Mouse (Mus musculus) forebrain, embryonic 10.5 days (tissue): ENCODE measurements around the gene Grin2c. TPM values are rescaled to one million over a fixed set of nuclear protein-coding genes. Genes with fewer than 3 reads are reported as not detected.
A peak's percentile ranks its signal among the peaks of the same experiment; 100 is the strongest.

ENCODE experiments used
- DNase-seq: peaks from one replicate; pipeline ENCODE4 v3.0.0-alpha.2; 2017; ENCODE audit warnings: low spot score; ENCODE audit errors: extremely low spot score
- H3K27ac ChIP-seq: fragments of 300-500 bp; sonication (generic); 2 replicates; pipeline ENCODE4 v1.5.1; 2016; ENCODE audit warnings: mild to moderate bottlenecking
- H3K27me3 ChIP-seq: fragments of 300-500 bp; sonication (generic); 2 replicates; pipeline ENCODE4 v1.6.1; 2016; ENCODE audit warnings: mild to moderate bottlenecking; ENCODE audit not compliant: poor library complexity, severe bottlenecking
- H3K36me3 ChIP-seq: fragments of 300-500 bp; sonication (generic); replicated peaks from 2 replicates; pipeline ENCODE4 v1.6.1; 2016; ENCODE audit warnings: mild to moderate bottlenecking, moderate library complexity
- H3K4me1 ChIP-seq: fragments of 300-500 bp; sonication (generic); 2 replicates; pipeline ENCODE4 v1.6.1; 2016
- H3K4me3 ChIP-seq: fragments of 300-500 bp; sonication (generic); 2 replicates; pipeline ENCODE4 v1.5.1; 2016; ENCODE audit warnings: mild to moderate bottlenecking, moderate library complexity
- H3K9me3 ChIP-seq: fragments of 300-500 bp; sonication (generic); 2 replicates; pipeline ENCODE4 v1.6.1; 2016; ENCODE audit warnings: mild to moderate bottlenecking, moderate library complexity
- WGBS: fragments of 180-500 bp; shearing (Covaris S2); methylation state at CpG from one replicate; pipeline ENCODE4 v1.1.7; 2016; 5-methylcytosine and 5-hydroxymethylcytosine counted together
- polyA plus RNA-seq: library from polyadenylated mRNA; unstranded; fragments of >200 nt; fragmentation: Nextera tagmentation; extraction: Ambion mirVana; gene quantifications from 2 replicates; pipeline ENCODE4 v1.2.1, GENCODE M21; 2016

Grin2c gene
- not detected in 2 replicates for polyA plus RNA-seq

DNA sequence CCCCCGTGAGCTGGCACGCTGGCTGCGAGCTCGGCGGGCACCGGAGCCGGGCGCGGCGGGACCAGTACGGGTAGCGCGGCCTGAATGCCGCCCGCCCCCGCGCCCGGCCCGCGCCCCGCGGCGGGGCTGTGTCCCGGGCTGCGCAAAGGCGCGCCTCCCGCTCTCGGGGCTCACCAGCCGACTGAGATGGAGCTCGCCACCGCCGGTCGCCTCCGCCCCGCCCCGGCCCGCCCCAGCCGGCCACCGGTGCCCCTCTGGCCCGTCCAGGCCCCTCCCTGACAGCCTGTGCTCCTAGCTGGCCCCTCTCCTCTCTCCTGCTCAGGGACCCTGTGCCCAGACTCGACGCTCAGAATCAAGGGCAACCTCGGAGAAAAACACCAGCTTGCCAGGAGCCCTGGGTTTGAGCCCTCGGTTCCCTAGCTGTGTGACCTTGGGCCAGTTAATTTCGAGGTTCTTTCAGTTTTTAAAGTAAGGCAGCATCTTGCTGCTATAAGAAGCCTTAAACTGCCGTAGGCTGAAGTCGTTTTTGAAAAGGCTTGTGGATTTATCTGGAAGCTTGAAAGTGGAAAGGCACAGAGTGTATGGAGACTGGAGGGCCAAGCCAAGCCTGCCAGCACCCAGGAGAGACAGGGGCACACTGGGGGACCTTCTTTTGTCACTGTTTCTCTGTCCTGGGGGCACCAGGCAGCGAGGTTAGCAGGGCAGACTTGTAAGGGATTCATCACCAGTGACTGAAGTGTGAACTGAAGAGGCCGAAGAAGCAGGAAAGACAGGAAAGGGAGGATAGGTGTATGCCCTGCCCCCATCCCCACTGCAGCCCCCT lies at the start of gene Grin2c:
Grin2c (minus strand) TSS at position 183 of the 823 bp plus-strand sequence.
- Histone ChIP-seq H3K4me1 (peaks cover 51% of the 10 kb centered on the region), H3K36me3 (peaks cover 23% of the 10 kb centered on the region), H3K4me3 (peak within 1 kb of the TSS; percentile 51), H3K9me3 (no peaks in the 10 kb centered on the region), H3K27ac (no peak within 1 kb of the TSS; the same call in 1 of the 2 replicates), H3K27me3 (peaks cover 81% of the 10 kb centered on the region)
- WGBS, result 6% methylated on average over 50 of the region's 50 CpGs
- DNase-seq, result no peak

DNA sequence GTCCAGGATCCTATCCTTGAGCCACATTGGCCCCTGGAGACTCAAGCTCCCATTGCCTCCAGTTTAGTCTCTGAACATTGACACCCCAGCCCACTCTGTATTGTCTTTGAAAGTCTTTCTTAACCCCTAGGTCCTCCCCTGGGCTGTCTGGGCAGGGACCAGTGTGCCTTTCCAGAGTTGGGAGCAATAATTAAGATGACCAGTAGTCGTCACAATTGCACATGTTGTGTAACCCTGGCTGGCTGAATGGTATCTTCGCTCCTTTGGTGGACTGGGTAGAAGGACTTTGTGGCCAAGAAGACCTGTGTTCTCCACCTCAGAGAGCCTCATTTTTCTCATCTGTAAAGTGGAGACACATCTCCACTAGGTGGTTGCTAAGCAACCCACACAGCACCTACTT lies 47.2 kb upstream of the Grin2c start:
- no peak overlapping the region for H3K4me3 ChIP-seq
- no peak for DNase-seq
- H3K27ac ChIP-seq, result no peak overlapping the region
- 52% methylated on average over 2 of the region's 2 CpGs for WGBS
- no peaks in the 10 kb centered on the region for H3K9me3 ChIP-seq
- peaks cover 13% of the 10 kb centered on the region for H3K4me1 ChIP-seq
- no peaks in the 10 kb centered on the region for H3K36me3 ChIP-seq
- peaks cover 78% of the 10 kb centered on the region for H3K27me3 ChIP-seq

DNA sequence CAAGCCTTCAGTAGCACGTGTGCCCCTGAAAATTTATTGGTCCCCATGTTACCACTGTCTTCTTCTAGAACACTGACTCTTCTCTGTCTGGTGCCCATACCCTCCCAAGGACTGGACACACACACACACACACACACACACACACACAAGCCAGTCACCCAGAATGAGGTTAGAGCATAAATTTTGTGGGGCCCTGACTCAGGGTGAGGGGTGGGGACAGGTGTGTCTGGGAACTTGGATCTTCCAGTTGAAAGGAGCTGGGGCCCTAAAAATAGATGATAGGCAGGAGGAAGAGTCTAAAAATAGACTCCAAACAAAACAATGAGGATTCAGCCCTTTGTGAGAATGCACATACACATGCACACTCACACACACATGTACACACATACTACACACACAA lies 41.7 kb upstream of the Grin2c start:
- Histone ChIP-seq H3K4me1 (peaks cover 17% of the 10 kb centered on the region), H3K27ac (no peak overlapping the region), H3K9me3 (no peaks in the 10 kb centered on the region), H3K27me3 (peaks cover 58% of the 10 kb centered on the region), H3K36me3 (no peaks in the 10 kb centered on the region), H3K4me3 (no peak overlapping the region)
- DNase-seq, result no peak
- WGBS, result 73% methylated on average over 1 of the region's 1 CpGs

DNA sequence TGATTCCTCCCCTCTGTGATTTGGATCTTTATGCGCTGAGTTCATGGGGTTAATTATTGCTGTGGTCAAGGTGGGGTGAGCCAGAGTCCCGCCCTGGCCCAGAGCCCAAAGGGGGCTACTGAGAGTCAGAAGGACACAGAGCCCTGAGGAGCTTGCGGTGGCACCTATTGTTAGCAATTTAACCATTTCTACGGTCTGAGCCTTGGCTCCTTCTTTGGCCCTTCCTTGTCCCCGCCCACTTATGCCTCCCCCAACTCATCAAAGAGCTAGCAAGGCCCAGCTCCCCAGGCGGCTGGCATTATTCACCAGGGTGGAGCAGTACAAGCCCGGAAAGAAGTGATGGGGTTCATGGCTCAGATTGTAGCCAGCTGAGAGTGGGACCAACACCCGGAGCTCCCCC lies 39.8 kb upstream of the Grin2c start, which contains the start of gene Otop2:
Otop2 (plus strand) TSS at position 301 of the 400 bp plus-strand sequence.
- 0 out of 2 replicates have a peak within 1 kb of the TSS, but pooled peaks have one; percentile 22 for H3K27ac ChIP-seq
- no peak for DNase-seq
- WGBS, result 21% methylated on average over 8 of the region's 8 CpGs

DNA sequence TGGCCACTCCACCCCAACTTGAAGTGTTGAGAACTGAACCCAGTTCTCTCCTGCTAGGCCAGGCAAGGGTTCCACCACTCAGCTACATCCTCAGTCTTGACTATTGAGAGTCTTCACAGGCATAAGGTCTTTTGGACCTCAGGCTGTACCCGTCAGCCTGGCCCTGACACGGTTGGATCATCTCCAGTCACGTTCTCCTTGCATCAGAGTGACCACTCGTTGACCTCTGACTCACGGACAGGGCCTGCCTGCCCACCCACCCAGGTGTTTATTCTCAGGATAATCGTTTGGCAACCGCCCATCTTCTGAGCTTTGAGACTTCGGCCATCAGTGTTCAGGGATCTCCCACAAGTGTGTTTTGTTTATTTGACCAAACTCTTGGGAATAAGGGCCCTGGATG lies 36.1 kb upstream of the Grin2c start:
- Histone ChIP-seq H3K27me3 (peaks cover 47% of the 10 kb centered on the region), H3K9me3 (no peaks in the 10 kb centered on the region), H3K36me3 (no peaks in the 10 kb centered on the region), H3K4me3 (no peak overlapping the region), H3K4me1 (peaks cover 17% of the 10 kb centered on the region), H3K27ac (no peak overlapping the region)
- no peak for DNase-seq
- WGBS, result 82% methylated on average over 8 of the region's 8 CpGs

More for the DNA sequence above, 39.8 kb upstream of the Grin2c start, which contains the start of gene Otop2:
- Histone ChIP-seq H3K4me1 (peaks cover 17% of the 10 kb centered on the region), H3K36me3 (no peaks in the 10 kb centered on the region), H3K27me3 (peaks cover 38% of the 10 kb centered on the region), H3K9me3 (no peaks in the 10 kb centered on the region), H3K4me3 (no peak within 1 kb of the TSS)

DNA sequence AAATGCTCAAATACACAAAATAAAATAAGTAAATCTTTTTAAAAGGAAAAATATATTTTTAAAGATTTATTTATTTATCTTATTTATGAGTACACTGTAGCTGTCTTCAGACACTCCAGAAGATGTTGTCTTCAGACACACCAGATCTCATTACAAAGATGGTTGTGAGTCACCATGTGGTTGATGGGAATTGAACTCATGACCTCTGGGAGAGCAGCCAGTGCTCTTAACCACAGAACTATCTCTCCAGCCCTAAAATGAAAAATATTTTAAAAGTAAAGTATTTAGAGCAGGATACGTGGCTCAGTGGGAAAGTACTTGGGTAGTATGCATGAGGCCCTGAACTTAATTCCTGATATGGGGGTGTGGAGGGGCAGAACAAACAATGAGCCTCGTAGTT lies 34.3 kb upstream of the Grin2c start:
- WGBS, result 95% methylated on average over 2 of the region's 2 CpGs
- no peaks in the 10 kb centered on the region for H3K9me3 ChIP-seq
- H3K4me1 ChIP-seq, result peaks cover 21% of the 10 kb centered on the region
- no peaks in the 10 kb centered on the region for H3K36me3 ChIP-seq
- H3K27me3 ChIP-seq, result peaks cover 47% of the 10 kb centered on the region
- no peak overlapping the region for H3K27ac ChIP-seq
- no peak overlapping the region for H3K4me3 ChIP-seq
- DNase-seq, result no peak

DNA sequence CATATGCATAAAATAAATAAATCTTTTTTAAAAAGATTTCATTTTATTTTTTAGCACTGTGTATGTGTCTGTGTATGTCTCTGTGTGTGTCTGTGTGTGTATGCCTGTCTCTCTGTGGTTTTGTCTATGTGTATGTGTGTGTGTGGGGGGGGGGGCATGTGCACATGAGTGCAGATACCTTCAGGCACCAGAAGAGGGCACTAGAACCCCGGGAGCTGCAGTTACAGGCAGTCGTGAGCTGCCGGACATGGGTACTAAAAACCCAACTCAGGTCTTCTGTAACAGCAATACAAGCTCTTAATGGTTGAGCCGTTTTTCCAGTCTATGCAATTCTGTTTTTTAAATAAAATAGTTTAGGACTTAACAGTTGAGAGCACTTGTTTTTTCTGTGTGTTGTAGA lies 33.7 kb upstream of the Grin2c start:
- no peak for DNase-seq
- Histone ChIP-seq H3K36me3 (no peaks in the 10 kb centered on the region), H3K27ac (no peak overlapping the region), H3K9me3 (no peaks in the 10 kb centered on the region), H3K4me3 (no peak overlapping the region), H3K27me3 (peaks cover 47% of the 10 kb centered on the region), H3K4me1 (peaks cover 16% of the 10 kb centered on the region)
- 76% methylated on average over 4 of the region's 4 CpGs for WGBS

DNA sequence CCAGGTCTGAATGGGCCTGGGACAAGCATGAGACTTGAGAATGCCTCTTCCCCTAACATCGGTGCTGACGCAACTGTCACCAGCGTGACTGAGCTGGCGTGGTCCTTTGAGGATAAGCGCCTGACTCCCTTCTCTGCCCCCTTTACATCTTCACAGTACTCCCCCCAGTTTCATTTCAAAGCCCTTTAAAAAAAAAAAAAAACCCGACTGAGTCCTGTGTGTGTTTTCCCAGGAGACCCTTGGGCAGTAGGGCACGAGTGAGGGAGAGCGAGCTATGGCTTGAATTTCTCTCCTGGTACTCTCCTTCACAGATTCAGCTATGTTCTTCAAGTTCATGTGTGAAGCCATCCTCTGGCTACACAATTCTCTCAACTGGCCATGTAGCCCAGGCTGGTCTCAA lies 31.1 kb upstream of the Grin2c start:
- DNase-seq, result no peak
- Histone ChIP-seq H3K4me3 (peak overlapping the region; percentile 56; the same call in 1 of the 2 replicates), H3K36me3 (no peaks in the 10 kb centered on the region), H3K27ac (no peak overlapping the region; the same call in 1 of the 2 replicates), H3K27me3 (peaks cover 43% of the 10 kb centered on the region), H3K9me3 (no peaks in the 10 kb centered on the region), H3K4me1 (peaks cover 19% of the 10 kb centered on the region)
- WGBS, result 71% methylated on average over 8 of the region's 8 CpGs

DNA sequence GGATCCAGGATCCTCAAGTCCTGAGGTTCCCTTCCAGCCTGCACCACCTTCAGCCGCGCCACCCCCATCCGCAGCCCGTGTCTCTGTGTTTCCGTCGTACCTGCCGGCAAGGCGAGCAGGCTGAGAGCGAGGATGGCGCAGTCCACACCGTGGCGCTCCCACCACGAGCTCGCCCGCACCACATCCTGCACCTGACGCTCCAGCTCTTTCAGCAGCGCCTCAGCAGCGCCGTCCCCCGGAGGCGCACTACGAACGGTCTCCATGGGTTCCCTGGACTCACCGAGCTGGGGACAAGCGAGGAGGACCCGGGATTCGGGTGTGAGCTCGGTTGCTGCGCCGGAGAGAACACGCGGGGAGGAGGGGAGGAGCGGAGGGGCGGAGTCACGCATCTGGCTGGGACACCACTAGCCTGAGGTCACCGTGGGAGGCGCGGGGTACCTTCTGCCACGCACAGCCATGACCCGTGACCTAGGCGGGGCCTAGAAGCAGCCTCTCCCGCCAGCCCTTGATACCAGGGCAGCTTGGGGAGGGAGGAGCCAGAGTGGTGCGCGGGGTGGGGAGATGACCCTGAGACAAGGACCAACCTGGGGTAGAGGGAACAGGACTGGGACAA lies 30.3 kb upstream of the Grin2c start, which contains the start of gene Fads6:
Fads6 (minus strand) TSS at position 450 of the 613 bp plus-strand sequence.
- Histone ChIP-seq H3K4me3 (peak within 1 kb of the TSS; percentile 56), H3K36me3 (no peaks in the 10 kb centered on the region), H3K27me3 (peaks cover 43% of the 10 kb centered on the region), H3K4me1 (peaks cover 19% of the 10 kb centered on the region), H3K9me3 (no peaks in the 10 kb centered on the region), H3K27ac (peak within 1 kb of the TSS; percentile 80)
- DNase-seq, result peak; percentile 61
- WGBS, result under 1% methylated on average over 44 of the region's 44 CpGs

DNA sequence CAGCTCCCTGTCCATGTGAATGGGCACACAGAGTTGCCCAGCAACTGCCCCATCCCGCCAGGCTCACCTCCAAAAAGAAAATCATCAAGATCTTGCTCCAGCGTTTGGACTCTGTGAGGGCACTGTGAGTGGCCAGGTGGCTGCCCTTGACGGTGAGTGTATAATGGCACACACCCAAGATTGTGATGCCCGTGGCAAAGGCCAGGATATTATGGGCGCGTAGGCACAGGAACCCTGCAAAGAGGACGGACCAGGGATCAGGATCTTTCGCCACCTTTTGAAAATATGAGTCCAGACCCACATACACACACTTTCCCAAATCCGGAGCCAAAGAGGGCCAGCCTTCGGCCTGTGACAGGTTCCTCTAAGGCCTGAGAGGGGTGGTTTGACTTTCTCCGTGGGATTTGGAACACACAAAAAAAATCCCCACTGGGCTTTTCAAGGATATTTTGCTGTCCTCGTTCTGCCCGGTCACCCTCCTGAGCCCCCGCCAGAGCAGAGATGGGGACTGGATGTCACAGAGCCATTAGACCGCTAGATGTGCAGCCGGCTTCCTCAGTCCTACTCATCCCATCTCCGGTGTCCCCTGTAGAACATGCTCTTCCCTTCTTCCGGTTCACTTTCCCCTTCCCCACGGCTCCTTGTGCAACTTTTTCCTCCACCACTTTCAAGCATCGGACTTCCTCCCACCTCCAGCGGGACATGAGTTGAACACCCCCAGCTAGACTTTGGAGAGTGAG lies 29.6 kb upstream of the Grin2c start:
- no peaks in the 10 kb centered on the region for H3K36me3 ChIP-seq
- peaks cover 43% of the 10 kb centered on the region for H3K27me3 ChIP-seq
- 55% methylated on average over 21 of the region's 21 CpGs for WGBS
- DNase-seq, result no peak
- peak overlapping the region; percentile 56 for H3K4me3 ChIP-seq
- H3K4me1 ChIP-seq, result peaks cover 19% of the 10 kb centered on the region
- H3K9me3 ChIP-seq, result no peaks in the 10 kb centered on the region
- H3K27ac ChIP-seq, result peak overlapping the region; percentile 80

DNA sequence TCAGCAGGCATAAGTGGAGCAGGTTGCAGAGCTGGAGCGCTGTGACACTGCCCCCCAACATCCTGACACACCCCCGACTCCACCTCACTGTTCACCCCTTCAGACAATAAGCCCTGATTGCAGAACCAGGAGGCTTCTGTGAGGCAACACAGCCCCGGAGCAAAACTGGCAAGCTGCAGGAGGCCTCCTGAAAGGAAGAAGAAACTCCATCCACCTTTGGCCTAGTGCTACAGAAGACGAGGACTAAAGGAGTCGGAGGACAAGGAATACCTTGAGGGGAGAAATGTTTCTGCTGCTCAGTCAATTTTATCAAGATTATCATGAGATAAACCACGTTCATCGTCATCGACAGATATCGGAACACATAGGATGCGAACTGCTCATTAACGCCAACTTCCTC lies 28.9 kb upstream of the Grin2c start:
- H3K36me3 ChIP-seq, result no peaks in the 10 kb centered on the region
- no peak overlapping the region for H3K4me3 ChIP-seq
- peaks cover 43% of the 10 kb centered on the region for H3K27me3 ChIP-seq
- peaks cover 19% of the 10 kb centered on the region for H3K4me1 ChIP-seq
- WGBS, result 93% methylated on average over 11 of the region's 11 CpGs
- no peak for DNase-seq
- no peak overlapping the region for H3K27ac ChIP-seq
- H3K9me3 ChIP-seq, result no peaks in the 10 kb centered on the region

DNA sequence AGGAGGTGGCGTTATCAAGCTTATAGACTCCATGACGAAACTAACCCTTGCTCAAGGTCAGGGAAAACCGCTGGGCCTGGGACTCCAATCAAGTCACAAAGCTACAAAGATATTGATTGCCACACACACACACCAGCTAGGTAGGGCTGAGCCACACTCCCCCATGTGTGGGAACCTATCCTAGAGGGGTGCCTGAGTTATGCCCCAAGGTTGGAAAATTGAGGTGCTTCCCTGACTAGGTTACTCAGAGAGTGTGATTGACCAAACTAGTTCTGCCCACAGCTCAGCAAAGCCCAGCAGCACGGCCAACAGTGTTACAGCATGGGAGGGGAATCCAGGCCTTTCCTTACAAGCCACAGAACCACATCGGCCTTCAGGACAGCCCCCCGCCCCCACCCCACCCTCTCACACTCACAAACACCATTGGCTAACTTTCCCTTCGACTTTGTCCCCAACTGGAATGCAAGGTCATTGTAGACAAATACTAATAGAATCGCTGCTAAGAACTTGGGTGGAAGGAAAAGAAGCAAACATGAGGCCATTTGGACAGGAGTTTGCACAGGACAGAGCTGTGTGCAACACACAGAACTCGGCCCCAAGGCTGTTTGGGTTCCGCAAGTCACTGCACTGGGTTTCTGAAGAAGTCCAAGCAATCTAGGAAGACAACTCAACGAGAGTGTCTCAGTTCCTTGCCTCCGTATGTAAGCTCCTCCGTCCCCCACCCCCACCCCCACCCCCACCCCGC lies 25.8 kb upstream of the Grin2c start:
- no peak overlapping the region for H3K27ac ChIP-seq
- H3K9me3 ChIP-seq, result no peaks in the 10 kb centered on the region
- H3K27me3 ChIP-seq, result peaks cover 23% of the 10 kb centered on the region
- DNase-seq, result no peak
- no peak overlapping the region for H3K4me3 ChIP-seq
- WGBS, result 71% methylated on average over 14 of the region's 14 CpGs
- peaks cover 16% of the 10 kb centered on the region for H3K4me1 ChIP-seq
- H3K36me3 ChIP-seq, result no peaks in the 10 kb centered on the region
